Mouse (Mus musculus) hindbrain, embryonic 10.5 days (tissue): Measurements from ENCODE around the gene Mcl1. TPM values are rescaled to one million over a fixed set of nuclear protein-coding genes. Genes with fewer than 3 reads are reported as not detected.
A peak's percentile ranks its signal among the peaks of the same experiment; 100 is the strongest.

ENCODE experiments used
- DNase-seq: peaks from one replicate; pipeline ENCODE4 v3.0.0-alpha.2; 2017; ENCODE audit warnings: low spot score
- H3K27ac ChIP-seq: fragments of 300-500 bp; sonication (generic); 2 replicates; pipeline ENCODE4 v1.5.1; 2016; ENCODE audit warnings: mild to moderate bottlenecking, moderate library complexity
- H3K27me3 ChIP-seq: fragments of 300-500 bp; sonication (generic); 2 replicates; pipeline ENCODE4 v1.6.1; 2016; ENCODE audit warnings: mild to moderate bottlenecking; ENCODE audit not compliant: poor library complexity, insufficient read depth, severe bottlenecking
- H3K36me3 ChIP-seq: fragments of 300-500 bp; sonication (generic); 2 replicates; pipeline ENCODE4 v1.6.1; 2016; ENCODE audit warnings: mild to moderate bottlenecking, moderate library complexity
- H3K4me1 ChIP-seq: fragments of 300-500 bp; sonication (generic); replicated peaks from 2 replicates; pipeline ENCODE4 v1.6.1; 2016; ENCODE audit warnings: mild to moderate bottlenecking
- H3K4me3 ChIP-seq: fragments of 300-500 bp; sonication (generic); 2 replicates; pipeline ENCODE4 v1.5.1; 2016; ENCODE audit warnings: mild to moderate bottlenecking, moderate library complexity
- H3K9me3 ChIP-seq: fragments of 300-500 bp; sonication (generic); 2 replicates; pipeline ENCODE4 v1.6.1; 2016; ENCODE audit warnings: mild to moderate bottlenecking, moderate library complexity
- WGBS: fragments of 180-500 bp; shearing (Covaris S2); methylation state at CpG from one replicate; pipeline ENCODE4 v1.1.7; 2016; 5-methylcytosine and 5-hydroxymethylcytosine counted together
- polyA plus RNA-seq: library from polyadenylated mRNA; unstranded; fragments of >200 nt; fragmentation: Nextera tagmentation; extraction: Ambion mirVana; gene quantifications from 2 replicates; pipeline ENCODE4 v1.2.1, GENCODE M21; 2016

Gene Mcl1
- polyA plus RNA-seq, 1 experiment from 2014 or later, result 53.4 TPM

- Histone ChIP-seq H3K4me1 (peaks cover 59% of the 10 kb centered on the region), H3K9me3 (no peaks in the 10 kb centered on the region), H3K36me3 (peaks cover 2% of the 10 kb centered on the region; the same call in 1 of the 2 replicates), H3K27ac (peak overlapping the region; percentile 76), H3K27me3 (peaks cover 4% of the 10 kb centered on the region; the same call in 1 of the 2 replicates), H3K4me3 (0 out of 2 replicates have a peak overlapping the region, but pooled peaks have one; percentile 6)
- peak; percentile 55 for DNase-seq
- WGBS, result 13% methylated on average over 7 of the region's 7 CpGs
Measured at GRCm38 (mm10) chr3:95696360-95696759, 37.8 kb downstream of the Mcl1 start.

GRCm38 (mm10) chr3:95698286-95698685 lies 39.7 kb downstream of the Mcl1 start:
- peaks cover 4% of the 10 kb centered on the region; the same call in 1 of the 2 replicates for H3K27me3 ChIP-seq
- H3K9me3 ChIP-seq, result no peaks in the 10 kb centered on the region
- no peaks in the 10 kb centered on the region for H3K36me3 ChIP-seq
- H3K27ac ChIP-seq, result no peak overlapping the region
- 91% methylated on average over 4 of the region's 4 CpGs for WGBS
- H3K4me1 ChIP-seq, result peaks cover 69% of the 10 kb centered on the region
- no peak for DNase-seq
- no peak overlapping the region for H3K4me3 ChIP-seq

GRCm38 (mm10) chr3:95700233-95700681 lies 41.7 kb downstream of the Mcl1 start:
- Histone ChIP-seq H3K9me3 (no peaks in the 10 kb centered on the region), H3K36me3 (no peaks in the 10 kb centered on the region), H3K27ac (peak overlapping the region; percentile 64), H3K4me1 (peaks cover 51% of the 10 kb centered on the region), H3K27me3 (0 out of 2 replicates have a peak, but pooled peaks cover 4% of the 10 kb centered on the region), H3K4me3 (no peak overlapping the region)
- DNase-seq, result no peak
- 48% methylated on average over 6 of the region's 6 CpGs for WGBS

GRCm38 (mm10) chr3:95701085-95701484 lies 42.5 kb downstream of the Mcl1 start:
- DNase-seq, result no peak
- peak overlapping the region; percentile 88 for H3K27ac ChIP-seq
- 77% methylated on average over 2 of the region's 2 CpGs for WGBS

GRCm38 (mm10) chr3:95701877-95702540 lies 43.4 kb downstream of the Mcl1 start:
- Histone ChIP-seq H3K36me3 (no peaks in the 10 kb centered on the region), H3K9me3 (no peaks in the 10 kb centered on the region), H3K27me3 (0 out of 2 replicates have a peak, but pooled peaks cover 4% of the 10 kb centered on the region), H3K4me3 (peak overlapping the region; percentile 44), H3K4me1 (peaks cover 34% of the 10 kb centered on the region), H3K27ac (peak overlapping the region; percentile 88)
- DNase-seq, result peak; percentile 87
- WGBS, result 4% methylated on average over 24 of the region's 24 CpGs

More at GRCm38 (mm10) chr3:95701085-95701484, 42.5 kb downstream of the Mcl1 start:
- H3K36me3 ChIP-seq, result no peaks in the 10 kb centered on the region
- no peak overlapping the region for H3K4me3 ChIP-seq
- peaks cover 43% of the 10 kb centered on the region for H3K4me1 ChIP-seq
- H3K9me3 ChIP-seq, result no peaks in the 10 kb centered on the region
- 0 out of 2 replicates have a peak, but pooled peaks cover 4% of the 10 kb centered on the region for H3K27me3 ChIP-seq

- no peaks in the 10 kb centered on the region for H3K36me3 ChIP-seq
- H3K4me1 ChIP-seq, result peaks cover 30% of the 10 kb centered on the region
- H3K27ac ChIP-seq, result no peak overlapping the region
- H3K27me3 ChIP-seq, result 0 out of 2 replicates have a peak, but pooled peaks cover 4% of the 10 kb centered on the region
- H3K4me3 ChIP-seq, result no peak overlapping the region
- H3K9me3 ChIP-seq, result no peaks in the 10 kb centered on the region
- WGBS, result 95% methylated on average over 3 of the region's 3 CpGs
- DNase-seq, result no peak
Measured at GRCm38 (mm10) chr3:95703276-95703675, 44.7 kb downstream of the Mcl1 start.

- no peaks in the 10 kb centered on the region for H3K9me3 ChIP-seq
- no peak for DNase-seq
- peaks cover 30% of the 10 kb centered on the region for H3K4me1 ChIP-seq
- 89% methylated on average over 4 of the region's 4 CpGs for WGBS
- 0 out of 2 replicates have a peak, but pooled peaks cover 3% of the 10 kb centered on the region for H3K27me3 ChIP-seq
- H3K36me3 ChIP-seq, result no peaks in the 10 kb centered on the region
- no peak overlapping the region for H3K4me3 ChIP-seq
- H3K27ac ChIP-seq, result no peak overlapping the region
Measured at GRCm38 (mm10) chr3:95704612-95705011, 46.0 kb downstream of the Mcl1 start.

GRCm38 (mm10) chr3:95706273-95706672 lies 47.7 kb downstream of the Mcl1 start:
- no peaks in the 10 kb centered on the region for H3K36me3 ChIP-seq
- peaks cover 13% of the 10 kb centered on the region for H3K4me1 ChIP-seq
- DNase-seq, result no peak
- H3K27me3 ChIP-seq, result no peaks in the 10 kb centered on the region
- no peak overlapping the region for H3K4me3 ChIP-seq
- H3K9me3 ChIP-seq, result no peaks in the 10 kb centered on the region
- WGBS, result 91% methylated on average over 4 of the region's 4 CpGs
- H3K27ac ChIP-seq, result no peak overlapping the region

GRCm38 (mm10) chr3:95707497-95707896 lies 48.9 kb downstream of the Mcl1 start:
- DNase-seq, result no peak
- H3K4me3 ChIP-seq, result no peak overlapping the region
- peaks cover under 1% of the 10 kb centered on the region for H3K4me1 ChIP-seq
- H3K9me3 ChIP-seq, result no peaks in the 10 kb centered on the region
- H3K27me3 ChIP-seq, result no peaks in the 10 kb centered on the region
- 91% methylated on average over 7 of the region's 7 CpGs for WGBS
- H3K27ac ChIP-seq, result no peak overlapping the region
- no peaks in the 10 kb centered on the region for H3K36me3 ChIP-seq

GRCm38 (mm10) chr3:95709044-95709443 lies 50.5 kb downstream of the Mcl1 start:
- H3K9me3 ChIP-seq, result peaks cover 12% of the 10 kb centered on the region; the same call in 1 of the 2 replicates
- H3K4me1 ChIP-seq, result no peaks in the 10 kb centered on the region
- no peak overlapping the region for H3K27ac ChIP-seq
- 0 out of 2 replicates have a peak, but pooled peaks cover 3% of the 10 kb centered on the region for H3K36me3 ChIP-seq
- no peak overlapping the region for H3K4me3 ChIP-seq
- 89% methylated on average over 4 of the region's 4 CpGs for WGBS
- DNase-seq, result no peak
- no peaks in the 10 kb centered on the region for H3K27me3 ChIP-seq

- H3K4me1 ChIP-seq, result no peaks in the 10 kb centered on the region
- H3K27ac ChIP-seq, result no peak overlapping the region
- H3K27me3 ChIP-seq, result no peaks in the 10 kb centered on the region
- no peak overlapping the region for H3K4me3 ChIP-seq
- H3K36me3 ChIP-seq, result 0 out of 2 replicates have a peak, but pooled peaks cover 6% of the 10 kb centered on the region
- H3K9me3 ChIP-seq, result peaks cover 12% of the 10 kb centered on the region; the same call in 1 of the 2 replicates
- DNase-seq, result no peak
Measured at GRCm38 (mm10) chr3:95709967-95710366, 51.4 kb downstream of the Mcl1 start.
